Mouse (Mus musculus) lung, embryonic 16.5 days (tissue): ENCODE measurements around the gene Casp6. TPM values are rescaled to one million over a fixed set of nuclear protein-coding genes. Genes with fewer than 3 reads are reported as not detected.

Experiments used
- polyA plus RNA-seq: library from polyadenylated mRNA; unstranded; fragments of >200 nt; fragmentation: Nextera tagmentation; extraction: Ambion mirVana; gene quantifications from 2 replicates; pipeline ENCODE4 v1.2.1, GENCODE M21; 2015

Casp6 gene
- polyA plus RNA-seq, 1 experiment from 2014 or later, result 79.5 TPM

Other genes with a start within 250 kb of the Casp6 start
- 0.97 and 1.2 TPM in 2 replicates for gene Egf, start 146.1 kb upstream of the Casp6 start, polyA plus RNA-seq
- 0.41 TPM in 1 of 2 replicates, not detected in the other for gene Lrit3, start 97.4 kb upstream of the Casp6 start, polyA plus RNA-seq
- gene Rrh, start 78.8 kb upstream of the Casp6 start, polyA plus RNA-seq, result not detected in 2 replicates
- gene Gar1, start 70.0 kb upstream of the Casp6 start, polyA plus RNA-seq, result 43.4 and 49.8 TPM in 2 replicates
- 16.7 and 20.4 TPM in 2 replicates for gene Cfi, start 65.5 kb upstream of the Casp6 start, polyA plus RNA-seq
- 38.0 and 38.5 TPM in 2 replicates for gene Pla2g12a, start 22.8 kb upstream of the Casp6 start, polyA plus RNA-seq
- gene Mcub, start 68.8 kb downstream of the Casp6 start, polyA plus RNA-seq, result 4.6 and 6.7 TPM in 2 replicates
- gene Sec24b, start 160.1 kb downstream of the Casp6 start, polyA plus RNA-seq, result 31.1 and 35.6 TPM in 2 replicates
- gene Col25a1, start 230.1 kb downstream of the Casp6 start, polyA plus RNA-seq, result 17.6 and 20.3 TPM in 2 replicates